Mouse (Mus musculus): ENCODE measurements at regions not wholly inside any gene's neighbourhood (a gene's known extent, or its start where the extent isn't known, plus 50 kb on each side); places are given as distances from the start of the nearest gene placed in this dataset.

DNA sequence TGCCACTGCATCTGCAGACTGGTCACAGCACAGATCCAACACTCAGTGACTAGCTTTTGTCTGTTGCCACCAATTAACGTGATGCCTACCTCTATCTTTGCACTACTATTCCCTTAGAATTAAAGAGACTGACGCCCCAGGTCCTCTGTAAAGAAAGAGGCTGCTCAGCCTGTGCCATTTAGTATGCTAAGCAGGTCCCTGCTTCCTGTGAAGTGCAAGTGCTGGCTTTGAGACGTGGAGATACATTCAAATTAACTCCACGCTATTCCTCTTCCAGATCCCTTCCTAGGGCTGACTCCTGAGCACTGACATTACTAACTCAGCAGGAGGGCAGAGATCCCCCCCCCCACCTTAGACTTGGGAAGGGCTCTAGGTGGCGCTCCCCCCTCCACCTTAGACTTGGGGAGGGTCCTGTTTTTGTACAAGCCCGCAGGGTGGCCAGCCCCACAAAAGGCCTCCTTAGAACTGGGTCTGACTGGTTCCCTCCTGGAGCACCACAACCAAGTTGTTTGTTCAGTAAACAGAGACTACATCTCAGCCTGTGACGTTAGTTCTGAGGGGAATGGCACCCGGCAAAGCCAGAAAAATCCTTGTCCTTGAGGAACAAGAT, 184.0 kb downstream of the Gm26897 start:
- Histone ChIP-seq H3K27ac (replicated peaks) (no peak overlapping the region), H3K27me3 (ENCODE audit: control insufficient read depth, insufficient read depth, low read length) (no peaks in the 10 kb centered on the region), H3K4me3 (ENCODE audit: low read depth, low read length) (no peak overlapping the region), H3K4me1 (replicated peaks; ENCODE audit: control insufficient read depth, insufficient read depth) (no peaks in the 10 kb centered on the region), H3K36me3 (ENCODE audit: control insufficient read depth, insufficient read depth, low read length) (no peaks in the 10 kb centered on the region), H3K9ac (ENCODE audit: low read length) (no peak overlapping the region), H3K9me3 (ENCODE audit: control insufficient read depth, low read length) (no peaks in the 10 kb centered on the region), H3K4me2 (replicated peaks; ENCODE audit: low read depth) (no peak overlapping the region)
- 28% methylated on average over 8 of the region's 8 CpGs for WGBS
- no peak for TF ChIP-seq CTCF (IDR thresholded peaks at IDR 0.05; ENCODE audit: low read depth)
- no peak for TF ChIP-seq EP300 (optimal IDR thresholded peaks at IDR 0.05)
- DNase-seq (ENCODE audit: low spot score) = no peak
- no peak for ATAC-seq (ENCODE audit: low FRiP score, low TSS enrichment)

DNA sequence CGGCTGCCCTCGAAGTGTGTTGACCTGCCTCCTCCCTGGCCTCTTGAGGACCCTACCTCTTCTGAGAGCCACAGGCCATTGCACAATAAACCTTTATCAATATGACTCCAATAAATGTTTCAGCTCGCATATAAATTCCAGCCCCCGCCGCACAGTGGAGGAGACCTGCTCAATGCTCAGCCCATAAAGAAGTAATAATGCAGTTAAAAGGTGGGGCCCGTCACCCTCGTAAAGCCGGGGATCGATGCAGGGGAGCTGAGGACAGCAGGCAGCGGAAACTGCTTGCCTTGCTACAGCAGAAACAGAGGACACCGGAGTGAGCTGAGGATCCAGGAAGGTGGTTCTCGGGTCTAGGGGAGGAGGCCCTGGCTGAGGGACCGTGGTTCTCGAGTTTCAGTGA, 185.2 kb downstream of the Gm26897 start:
- Histone ChIP-seq H3K36me3 (ENCODE audit: control insufficient read depth, insufficient read depth, low read length) (no peaks in the 10 kb centered on the region), H3K4me3 (ENCODE audit: low read depth, low read length) (no peak overlapping the region), H3K27ac (replicated peaks) (no peak overlapping the region), H3K9me3 (ENCODE audit: control insufficient read depth, low read length) (no peaks in the 10 kb centered on the region), H3K4me2 (replicated peaks; ENCODE audit: low read depth) (no peak overlapping the region), H3K27me3 (ENCODE audit: control insufficient read depth, insufficient read depth, low read length) (no peaks in the 10 kb centered on the region), H3K9ac (ENCODE audit: low read length) (no peak overlapping the region), H3K4me1 (replicated peaks; ENCODE audit: control insufficient read depth, insufficient read depth) (no peaks in the 10 kb centered on the region)
- TF ChIP-seq CTCF (IDR thresholded peaks at IDR 0.05; ENCODE audit: low read depth) = no peak
- 72% methylated on average over 14 of the region's 14 CpGs for WGBS
- ATAC-seq (ENCODE audit: low FRiP score, low TSS enrichment) = no peak
- no peak for DNase-seq (ENCODE audit: low spot score)

DNA sequence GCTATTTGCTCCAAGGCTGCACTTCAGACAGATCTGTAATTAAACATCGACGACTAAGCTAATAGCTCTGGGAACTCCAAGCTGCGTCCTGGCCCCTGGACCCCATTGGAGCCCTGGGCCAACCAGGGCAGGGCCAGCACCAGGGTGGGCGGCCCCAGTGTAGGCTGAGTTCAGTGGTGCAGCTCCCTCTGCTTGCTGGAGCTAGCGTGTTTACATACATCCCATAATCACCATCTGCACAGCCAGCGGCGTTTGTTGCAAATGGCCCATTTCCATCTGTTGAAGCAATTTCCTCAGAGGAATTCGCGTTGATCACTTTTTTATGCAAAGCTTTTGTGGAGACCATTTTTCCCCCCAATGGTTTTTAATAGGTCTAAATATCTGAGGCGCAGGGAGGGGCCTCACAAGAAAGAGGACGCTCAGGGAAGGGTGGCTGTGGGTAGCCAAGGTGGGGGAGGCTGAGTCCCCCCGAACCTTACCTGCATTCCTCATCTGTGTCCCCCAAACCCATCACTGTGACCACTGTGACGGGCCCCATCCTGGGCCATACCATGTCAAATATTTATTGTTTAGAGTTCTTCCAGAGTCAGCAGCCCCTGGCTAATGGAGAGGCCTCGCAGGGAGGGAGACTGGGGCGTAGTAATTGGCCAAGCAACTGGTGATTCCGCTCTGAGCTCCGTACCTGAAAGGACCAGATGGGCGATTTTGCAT, 189.4 kb downstream of the Gm26897 start:
- Histone ChIP-seq H3K4me3 (ENCODE audit: low read depth, low read length) (no peak overlapping the region), H3K9ac (ENCODE audit: low read length) (no peak overlapping the region), H3K27ac (replicated peaks) (no peak overlapping the region), H3K4me2 (replicated peaks; ENCODE audit: low read depth) (no peak overlapping the region), H3K9me3 (ENCODE audit: control insufficient read depth, low read length) (no peaks in the 10 kb centered on the region), H3K27me3 (ENCODE audit: control insufficient read depth, insufficient read depth, low read length) (no peaks in the 10 kb centered on the region), H3K4me1 (replicated peaks; ENCODE audit: control insufficient read depth, insufficient read depth) (no peaks in the 10 kb centered on the region), H3K36me3 (ENCODE audit: control insufficient read depth, insufficient read depth, low read length) (no peaks in the 10 kb centered on the region)
- 22% methylated on average over 18 of the region's 18 CpGs for WGBS
- DNase-seq (ENCODE audit: low spot score) (no peak), ATAC-seq (ENCODE audit: low FRiP score, low TSS enrichment) (no peak)
- TF ChIP-seq CTCF (IDR thresholded peaks at IDR 0.05; ENCODE audit: low read depth) (peak; percentile 42; the same call in 1 of the 2 replicates), EP300 (optimal IDR thresholded peaks at IDR 0.05) (no peak)

DNA sequence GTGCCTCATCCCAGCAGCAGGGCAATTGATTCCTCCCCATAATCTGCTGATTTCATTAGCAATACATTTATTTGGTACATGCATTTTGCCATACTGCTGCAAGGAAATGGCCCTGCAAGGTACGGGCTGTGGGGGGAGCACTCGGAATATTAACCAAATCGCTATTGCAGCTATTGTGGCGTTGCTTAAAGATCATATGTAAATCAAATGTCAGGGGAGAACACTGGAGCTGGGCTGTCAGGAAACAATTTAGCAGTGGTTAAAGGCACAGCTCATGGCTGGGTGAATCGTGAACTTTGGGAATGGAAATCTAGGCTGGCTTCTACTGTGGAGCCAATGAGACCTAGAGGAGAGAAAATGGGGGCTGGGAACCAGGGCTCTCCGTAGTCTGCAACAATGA, 192.0 kb downstream of the Gm26897 start:
- no peaks in the 10 kb centered on the region for H3K9me3 ChIP-seq (ENCODE audit: control insufficient read depth, low read length)
- TF ChIP-seq CTCF (IDR thresholded peaks at IDR 0.05; ENCODE audit: low read depth) (no peak), EP300 (optimal IDR thresholded peaks at IDR 0.05) (no peak)
- H3K36me3 ChIP-seq (ENCODE audit: control insufficient read depth, insufficient read depth, low read length) = no peaks in the 10 kb centered on the region
- H3K27me3 ChIP-seq (ENCODE audit: control insufficient read depth, insufficient read depth, low read length) = no peaks in the 10 kb centered on the region
- WGBS = 55% methylated on average over 6 of the region's 6 CpGs
- H3K9ac ChIP-seq (ENCODE audit: low read length) = no peak overlapping the region
- H3K4me2 ChIP-seq (replicated peaks; ENCODE audit: low read depth) = no peak overlapping the region
- no peak for ATAC-seq (ENCODE audit: low FRiP score, low TSS enrichment)
- no peak overlapping the region for H3K27ac ChIP-seq (replicated peaks)
- H3K4me1 ChIP-seq (replicated peaks; ENCODE audit: control insufficient read depth, insufficient read depth) = no peaks in the 10 kb centered on the region
- DNase-seq (ENCODE audit: low spot score) = no peak
- H3K4me3 ChIP-seq (ENCODE audit: low read depth, low read length) = no peak overlapping the region

DNA sequence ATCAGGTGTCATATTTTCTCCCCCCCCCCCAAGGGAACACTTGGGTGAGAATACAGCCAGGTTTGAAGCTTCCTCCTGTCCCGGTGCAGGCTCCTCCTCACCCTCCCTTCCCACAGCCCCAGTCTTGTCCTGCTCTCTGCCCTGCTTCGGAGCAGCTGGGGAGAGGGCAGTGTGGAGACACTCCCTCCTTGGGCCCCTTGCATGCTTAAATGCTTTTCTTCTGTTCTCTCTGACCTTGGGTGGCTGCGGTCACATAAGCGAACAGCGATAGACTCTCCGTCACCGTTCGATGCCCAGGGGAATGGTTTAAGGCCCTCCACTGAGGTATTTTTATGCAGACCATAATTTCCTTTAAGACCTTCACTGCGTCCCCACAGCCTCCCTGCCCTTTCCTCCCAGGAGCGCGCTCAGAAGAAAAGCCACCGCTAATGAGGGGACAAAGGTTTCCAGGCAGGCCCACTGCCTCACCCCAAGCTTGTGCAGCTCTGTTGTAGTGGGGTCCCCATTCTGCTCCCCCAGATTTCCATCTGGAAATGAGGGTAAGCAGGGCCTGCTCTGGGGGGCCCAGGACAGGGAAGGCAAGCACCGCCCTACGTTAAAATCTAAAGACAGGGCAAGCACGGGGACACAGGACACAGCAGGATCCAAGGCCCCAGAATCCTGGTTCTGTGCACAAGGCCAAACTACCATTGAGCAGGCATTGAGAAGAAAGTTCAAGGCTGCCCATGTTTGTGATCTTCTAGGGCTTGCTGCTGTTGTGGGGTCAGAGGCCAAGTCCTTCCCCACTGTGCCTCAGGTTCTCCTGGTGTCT, 195.7 kb downstream of the Gm26897 start:
- no peaks in the 10 kb centered on the region for H3K27me3 ChIP-seq (ENCODE audit: control insufficient read depth, insufficient read depth, low read length)
- H3K4me2 ChIP-seq (replicated peaks; ENCODE audit: low read depth) = no peak overlapping the region
- no peaks in the 10 kb centered on the region for H3K9me3 ChIP-seq (ENCODE audit: control insufficient read depth, low read length)
- no peak overlapping the region for H3K4me3 ChIP-seq (ENCODE audit: low read depth, low read length)
- ATAC-seq (ENCODE audit: low FRiP score, low TSS enrichment) = no peak
- DNase-seq (ENCODE audit: low spot score) = no peak
- TF ChIP-seq EP300 (optimal IDR thresholded peaks at IDR 0.05) (no peak), CTCF (IDR thresholded peaks at IDR 0.05; ENCODE audit: low read depth) (no peak)
- 47% methylated on average over 14 of the region's 15 CpGs for WGBS
- no peak overlapping the region for H3K9ac ChIP-seq (ENCODE audit: low read length)
- H3K36me3 ChIP-seq (ENCODE audit: control insufficient read depth, insufficient read depth, low read length) = no peaks in the 10 kb centered on the region
- H3K4me1 ChIP-seq (replicated peaks; ENCODE audit: control insufficient read depth, insufficient read depth) = no peaks in the 10 kb centered on the region
- no peak overlapping the region for H3K27ac ChIP-seq (replicated peaks)

DNA sequence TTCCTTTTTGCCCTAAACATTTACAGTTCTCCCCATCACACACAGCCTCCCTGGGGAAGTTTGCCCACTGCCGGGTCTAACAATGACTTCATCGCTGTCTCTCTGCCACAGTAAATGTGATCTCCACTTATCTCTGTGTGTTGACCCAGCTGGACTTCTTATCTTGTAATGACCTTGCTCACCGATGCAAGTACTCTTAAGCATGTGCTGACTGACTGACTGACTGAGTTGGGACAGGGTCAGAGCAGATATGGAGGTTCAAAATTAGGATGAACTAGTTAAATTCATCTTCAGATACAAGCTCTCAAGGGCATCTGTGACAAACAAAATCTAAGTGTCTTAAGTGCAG, 196.2 kb downstream of the Gm26897 start:
- Histone ChIP-seq H3K4me1 (replicated peaks; ENCODE audit: control insufficient read depth, insufficient read depth) (no peaks in the 10 kb centered on the region), H3K36me3 (ENCODE audit: control insufficient read depth, insufficient read depth, low read length) (no peaks in the 10 kb centered on the region), H3K27me3 (ENCODE audit: control insufficient read depth, insufficient read depth, low read length) (no peaks in the 10 kb centered on the region), H3K9me3 (ENCODE audit: control insufficient read depth, low read length) (no peaks in the 10 kb centered on the region), H3K4me2 (replicated peaks; ENCODE audit: low read depth) (no peak overlapping the region), H3K4me3 (ENCODE audit: low read depth, low read length) (no peak overlapping the region), H3K9ac (ENCODE audit: low read length) (no peak overlapping the region), H3K27ac (replicated peaks) (no peak overlapping the region)
- WGBS = 40% methylated on average over 3 of the region's 3 CpGs
- DNase-seq (ENCODE audit: low spot score) (no peak), ATAC-seq (ENCODE audit: low FRiP score, low TSS enrichment) (no peak)
- TF ChIP-seq CTCF (IDR thresholded peaks at IDR 0.05; ENCODE audit: low read depth) (no peak), EP300 (optimal IDR thresholded peaks at IDR 0.05) (no peak)

Data from stomach, postnatal 0 days (tissue).